Mouse (Mus musculus) frontal cortex, postnatal 10 days (tissue): ENCODE results near the gene Mthfsd.
A peak's percentile ranks its signal among the peaks of the same experiment; 100 is the strongest.
"Not testable (repeated sequence)": the region's sequence is repeated elsewhere in the genome, so short reads cannot be mapped to it uniquely, and the experiment has no call there.

Experiments
- DNase-seq, 2 experiments: peaks; one replicate each; pipeline ENCODE4 v3.0.0; 2022; ENCODE audit warnings: low spot score in 2 of 2, mixed read lengths in 1 of 2

Mthfsd gene

DNA sequence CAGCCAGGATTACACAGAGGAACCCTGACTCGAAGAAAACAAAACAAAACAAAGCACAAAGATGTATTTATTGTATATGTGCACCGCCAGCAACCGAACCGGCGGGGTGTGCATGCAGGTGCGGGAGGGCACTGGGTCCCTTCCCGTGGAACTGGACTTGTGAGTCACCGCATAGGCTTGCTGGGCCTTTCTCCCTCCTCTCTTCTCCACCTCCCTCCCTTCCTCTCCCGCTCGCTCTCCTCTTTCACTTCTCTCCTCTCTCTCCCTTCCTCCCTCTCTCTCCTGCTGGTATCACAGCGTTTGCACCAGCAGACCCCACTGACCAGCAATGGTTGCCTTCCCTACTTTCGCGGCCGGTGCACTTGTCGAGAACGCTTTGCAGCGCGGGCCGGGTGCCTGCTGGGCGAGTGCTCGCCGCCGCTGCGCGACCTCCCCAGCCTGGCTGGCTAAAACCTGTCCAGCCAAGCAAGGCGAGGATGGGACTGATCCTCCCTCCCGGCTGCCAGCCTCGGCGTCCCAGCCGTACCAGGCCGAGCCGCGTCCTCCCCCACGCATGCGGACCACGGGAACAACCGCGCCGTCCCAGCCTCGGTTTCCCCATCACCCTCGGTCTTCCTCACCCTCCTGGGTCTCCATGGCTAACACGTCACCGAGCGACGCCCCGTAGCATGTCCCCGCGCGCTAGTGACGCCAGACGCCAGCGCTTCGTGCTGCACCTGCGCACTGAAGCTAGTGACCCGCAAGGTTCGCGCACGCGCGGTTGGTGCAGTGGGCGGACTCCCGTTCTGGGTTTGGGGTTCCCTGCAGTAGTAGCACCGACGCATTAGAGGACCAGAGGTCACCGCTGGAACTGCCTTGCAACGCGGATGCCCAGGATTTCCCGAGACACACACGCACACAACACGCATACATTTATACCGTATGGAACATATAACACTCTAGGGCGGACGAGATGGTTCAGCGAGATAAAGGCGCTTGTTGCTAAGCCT is at the start of gene Mthfsd:
Gene Mthfsd (minus strand): TSS at position 725 of the 989 bp plus-strand sequence.
- DNase-seq, result peak; percentile 97 to 99

DNA sequence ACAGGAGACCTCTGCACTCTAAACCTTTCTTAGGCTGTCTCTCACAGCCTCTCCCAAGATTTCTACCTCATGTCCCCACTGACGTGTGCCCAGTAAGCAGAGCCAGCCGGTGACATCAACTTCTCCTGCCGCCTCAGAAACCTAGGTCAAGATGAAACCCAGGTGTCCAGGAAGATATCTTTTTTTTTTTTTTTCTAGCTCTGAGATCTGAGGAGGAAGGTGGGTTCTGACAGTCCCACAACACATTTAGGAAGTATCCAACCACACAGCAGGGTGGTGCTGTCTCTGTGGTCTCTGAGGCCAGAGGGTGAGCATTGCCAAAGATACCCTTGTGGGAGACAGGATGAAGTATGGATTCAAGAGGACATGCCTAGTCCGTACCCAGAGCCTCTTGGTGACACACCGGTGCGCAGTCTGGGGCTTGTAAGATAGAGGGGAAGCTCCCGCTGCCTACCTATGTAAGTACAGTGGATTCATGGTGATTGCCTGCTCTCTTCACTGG is 48.8 kb upstream of the Mthfsd start:
- no peak for DNase-seq

DNA sequence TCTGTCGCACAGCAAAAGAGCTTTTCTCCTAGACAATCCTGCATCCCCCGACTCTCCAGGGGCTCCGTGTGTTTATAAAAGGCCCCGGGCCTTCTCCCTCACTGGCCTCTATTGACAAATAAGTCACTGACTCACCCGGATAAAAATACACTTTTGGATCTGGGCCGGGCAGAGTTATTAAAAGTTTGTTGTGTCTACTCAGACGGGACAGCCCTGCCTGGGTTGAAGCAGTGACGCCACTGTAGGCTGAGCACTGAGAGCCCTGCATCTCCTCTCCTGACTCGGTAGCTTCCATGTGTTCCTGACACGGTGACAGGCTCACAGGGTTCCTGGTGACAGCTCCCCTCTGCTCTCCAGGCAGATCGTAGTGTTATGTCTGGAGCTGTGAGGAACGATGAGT is 44.2 kb upstream of the Mthfsd start:
- no peak for DNase-seq

DNA sequence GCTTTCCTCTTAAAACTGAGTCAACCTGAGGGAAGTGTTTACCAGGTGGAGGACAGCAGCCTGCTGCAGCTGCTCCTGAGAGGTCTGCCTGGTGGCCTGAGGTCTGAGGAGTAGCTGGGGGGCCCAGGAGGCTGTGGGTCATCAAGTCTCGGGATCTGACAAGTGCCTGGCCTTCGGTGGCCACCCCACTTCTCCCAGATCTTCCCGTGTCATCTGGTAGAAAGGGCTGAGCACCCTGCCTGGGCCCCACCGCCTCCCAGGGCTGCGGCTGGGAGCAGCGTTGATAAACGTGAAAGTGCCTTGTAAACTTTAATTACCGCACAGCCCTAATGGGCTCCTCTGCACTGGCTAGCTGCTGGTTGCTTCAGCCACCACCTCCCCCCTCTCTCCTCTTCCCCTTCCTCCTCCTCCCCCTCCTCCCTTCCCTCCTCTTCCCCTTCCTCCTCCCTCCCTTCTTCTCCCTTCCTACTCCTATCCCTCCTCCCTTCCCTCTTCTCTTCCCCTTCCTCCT is 40.4 kb upstream of the Mthfsd start:
- DNase-seq, result no peak

DNA sequence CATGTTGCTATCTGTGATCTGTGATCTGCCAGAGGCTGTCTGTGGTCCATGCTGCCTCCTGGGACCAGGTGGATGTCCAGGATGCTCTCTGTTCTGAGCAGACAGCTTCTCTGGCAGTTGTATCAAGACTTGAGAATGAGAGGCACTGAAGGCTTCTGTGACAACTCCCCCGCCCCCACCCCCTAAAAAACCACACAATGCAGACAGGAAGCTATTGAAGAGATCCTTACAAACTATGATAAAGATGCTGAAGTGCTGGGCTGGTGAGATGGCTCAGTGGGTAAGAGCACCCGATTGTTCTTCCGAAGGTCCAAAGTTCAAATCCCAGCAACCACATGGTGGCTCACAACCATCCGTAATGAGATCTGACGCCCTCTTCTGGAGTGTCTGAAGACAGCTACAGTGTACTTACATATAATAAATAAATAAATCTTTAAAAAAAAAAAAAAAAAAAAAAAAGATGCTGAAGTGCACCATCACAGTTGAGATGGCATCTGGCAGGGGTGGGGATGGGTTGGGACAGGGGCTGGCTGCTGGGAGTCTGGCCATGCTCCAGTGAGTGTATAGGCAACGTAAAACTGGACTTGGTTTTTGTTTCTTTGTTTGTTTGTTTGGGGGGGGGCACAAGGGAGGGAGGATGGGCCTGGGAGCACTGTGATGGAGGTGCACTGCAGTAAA is 37.4 kb upstream of the Mthfsd start:
- not testable (repeated sequence) for DNase-seq

DNA sequence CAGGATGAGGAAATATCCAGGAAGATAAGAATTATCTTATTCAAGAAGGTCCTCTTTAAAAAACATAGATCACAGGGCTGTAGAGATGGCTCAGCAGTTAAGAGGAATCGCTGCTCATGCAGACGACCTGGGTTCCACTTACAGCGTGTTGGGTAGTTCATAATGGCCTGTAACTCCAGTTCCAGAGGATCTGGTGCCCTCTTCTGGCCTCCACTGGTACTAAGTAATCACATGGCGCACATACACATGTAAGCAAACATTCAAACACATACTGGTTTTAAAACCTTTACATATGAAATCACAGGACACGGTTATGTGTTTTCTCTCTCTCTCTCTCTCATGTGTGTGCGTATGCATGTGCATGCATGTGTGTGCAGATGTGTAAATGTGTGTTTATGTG is 28.7 kb upstream of the Mthfsd start:
- DNase-seq, result no peak

DNA sequence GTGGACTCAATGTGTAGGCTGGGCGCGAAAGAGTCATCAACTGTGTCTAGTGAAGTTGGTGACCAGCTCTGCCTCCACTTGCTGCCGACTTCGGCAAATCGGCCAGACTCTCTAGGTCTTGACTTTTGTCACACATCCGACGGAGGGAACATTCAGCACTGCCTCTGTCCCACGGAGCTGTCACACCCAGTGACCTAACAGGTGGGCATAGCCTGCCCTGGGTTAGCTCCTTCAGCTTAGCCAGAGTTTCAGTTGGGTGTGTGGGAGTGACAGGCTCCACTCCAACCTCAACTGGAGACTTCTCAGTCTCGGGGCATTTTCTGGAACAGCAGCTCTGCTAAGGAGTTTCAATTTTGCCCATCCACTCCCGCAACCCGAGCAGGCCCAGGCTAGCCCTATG is 26.3 kb upstream of the Mthfsd start:
- DNase-seq, result no peak

DNA sequence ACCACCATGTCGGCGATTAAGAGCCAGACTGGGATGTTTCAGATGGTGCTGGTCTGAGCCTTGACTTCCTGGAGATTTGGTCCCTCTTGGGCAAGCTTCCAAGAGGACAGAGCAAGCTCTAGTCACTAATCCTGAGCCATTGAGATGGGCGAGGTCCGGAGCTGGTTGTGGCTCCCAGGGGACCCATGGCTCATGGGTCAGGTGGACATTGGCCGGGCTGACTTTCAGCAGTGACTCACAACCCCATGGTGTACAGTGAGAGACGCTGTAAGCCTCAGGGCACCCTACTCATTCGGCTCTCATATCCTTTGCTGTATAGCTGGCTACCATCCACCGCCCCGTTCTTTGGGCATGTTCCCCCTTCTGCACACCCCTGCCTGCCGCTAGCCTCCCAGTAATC is 25.9 kb upstream of the Mthfsd start:
- DNase-seq, result no peak

DNA sequence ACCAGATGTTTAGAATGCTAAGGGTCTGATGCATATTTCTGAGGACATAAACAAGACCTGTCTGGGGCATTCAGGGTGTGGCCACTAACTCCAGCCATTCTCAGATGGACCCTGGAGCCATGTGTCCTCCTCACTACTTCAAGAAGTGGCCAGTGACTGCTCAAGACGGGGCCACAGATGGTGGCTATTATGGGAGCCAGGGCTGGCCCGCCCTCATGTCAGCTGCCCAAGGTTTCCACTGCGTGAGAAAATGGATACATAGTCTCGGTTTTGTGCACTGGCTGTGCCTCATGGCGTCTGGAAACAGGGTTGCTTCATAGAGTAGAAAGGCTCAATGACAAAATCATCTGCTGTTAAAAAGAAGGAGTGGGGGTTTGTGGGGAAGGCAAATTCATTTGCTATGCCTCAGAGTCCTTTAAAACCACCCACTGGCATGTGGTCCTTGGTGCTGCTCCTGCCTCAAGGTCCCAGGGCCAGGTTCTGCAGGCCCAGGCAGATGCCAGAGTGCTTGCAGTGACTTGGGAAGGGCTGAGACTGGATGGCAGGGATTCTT is 24.8 kb upstream of the Mthfsd start:
- DNase-seq, result no peak

DNA sequence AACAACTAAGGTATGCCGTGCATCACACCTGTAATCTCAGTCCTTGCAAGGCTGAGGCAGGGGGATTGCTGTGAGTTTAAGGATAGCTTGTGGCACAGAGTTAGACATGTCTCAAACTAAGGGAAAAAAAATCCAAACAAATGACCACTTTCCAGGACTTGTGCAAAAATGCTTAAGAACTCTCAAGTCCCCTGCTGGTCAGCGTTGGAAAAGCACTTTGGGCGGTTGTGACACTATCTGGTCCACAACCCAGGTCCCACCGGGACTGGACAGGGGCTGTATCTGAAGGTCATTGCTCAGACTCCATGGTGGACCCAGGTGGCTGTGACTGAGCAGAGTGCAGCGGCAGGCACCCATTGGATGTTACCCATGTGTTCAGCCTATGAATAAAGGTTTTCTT is 22.3 kb upstream of the Mthfsd start:
- no peak for DNase-seq

DNA sequence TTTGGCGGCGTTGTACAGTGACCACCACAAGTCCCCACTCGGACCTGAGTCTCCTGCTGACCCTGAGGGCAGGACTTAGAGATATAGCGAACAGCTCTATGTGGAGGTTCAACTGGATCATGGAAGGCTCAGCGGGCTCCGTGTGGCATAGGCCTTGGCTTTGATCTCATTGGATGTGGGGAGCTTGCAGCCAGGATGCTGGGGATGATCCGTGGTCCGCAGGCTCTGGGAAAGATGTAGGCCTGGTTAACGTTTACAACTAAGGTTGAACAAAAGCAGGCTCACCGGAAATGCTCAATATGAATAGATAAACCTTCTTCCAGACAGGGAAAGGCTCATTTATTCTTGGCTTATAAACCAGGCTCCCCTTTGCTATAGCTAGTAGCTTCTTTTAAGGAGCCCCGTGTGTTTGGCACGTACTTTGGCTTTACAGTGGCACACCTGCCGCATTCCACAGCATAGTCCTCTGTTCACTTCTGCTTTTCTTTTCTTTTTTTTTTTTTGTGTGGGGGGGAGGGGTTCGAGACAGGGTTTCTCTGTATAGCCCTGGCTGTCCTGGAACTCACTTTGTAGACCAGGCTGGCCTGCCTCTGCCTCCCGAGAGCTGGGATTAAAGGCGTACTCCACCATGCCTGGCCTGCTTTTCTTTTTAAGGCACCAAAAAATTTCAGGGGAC is 21.2 kb upstream of the Mthfsd start:
- DNase-seq, result no peak

DNA sequence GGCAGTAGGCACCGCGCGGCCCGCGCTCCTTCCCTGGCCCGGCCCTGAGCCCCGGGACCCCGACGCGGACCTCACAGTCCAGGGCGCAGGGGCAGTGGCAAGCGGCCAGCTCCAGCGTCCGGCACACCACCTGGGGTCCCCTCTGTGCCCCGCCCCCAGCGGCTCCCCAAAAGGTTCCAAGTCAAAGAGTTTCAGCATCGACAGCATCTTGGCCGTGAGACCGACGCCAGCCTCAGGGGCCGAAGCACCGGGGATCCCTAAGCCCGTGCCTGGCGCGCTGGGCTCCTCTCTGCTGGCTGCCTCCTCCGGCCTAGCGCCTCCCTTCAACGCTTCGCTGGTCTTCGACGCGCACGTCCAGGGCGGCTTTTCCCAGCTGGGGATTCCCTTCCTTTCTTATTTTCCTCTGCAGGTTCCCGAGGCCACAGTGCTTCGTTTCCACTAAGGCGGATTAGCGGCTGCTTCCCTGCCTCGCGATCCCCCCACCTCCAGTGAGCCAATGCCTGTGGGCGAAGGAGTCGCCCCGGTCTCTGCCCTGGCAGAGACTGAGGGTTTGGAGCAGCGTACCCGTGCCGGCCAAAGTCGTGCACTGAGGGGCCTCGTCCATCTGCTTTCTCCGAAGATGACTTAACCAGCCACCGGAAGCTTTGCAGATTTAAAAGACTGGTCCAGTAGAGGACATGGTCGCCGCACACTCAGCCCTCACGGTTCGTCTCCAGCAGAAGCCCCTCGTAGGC is 20.5 kb upstream of the Mthfsd start:
- no peak for DNase-seq

DNA sequence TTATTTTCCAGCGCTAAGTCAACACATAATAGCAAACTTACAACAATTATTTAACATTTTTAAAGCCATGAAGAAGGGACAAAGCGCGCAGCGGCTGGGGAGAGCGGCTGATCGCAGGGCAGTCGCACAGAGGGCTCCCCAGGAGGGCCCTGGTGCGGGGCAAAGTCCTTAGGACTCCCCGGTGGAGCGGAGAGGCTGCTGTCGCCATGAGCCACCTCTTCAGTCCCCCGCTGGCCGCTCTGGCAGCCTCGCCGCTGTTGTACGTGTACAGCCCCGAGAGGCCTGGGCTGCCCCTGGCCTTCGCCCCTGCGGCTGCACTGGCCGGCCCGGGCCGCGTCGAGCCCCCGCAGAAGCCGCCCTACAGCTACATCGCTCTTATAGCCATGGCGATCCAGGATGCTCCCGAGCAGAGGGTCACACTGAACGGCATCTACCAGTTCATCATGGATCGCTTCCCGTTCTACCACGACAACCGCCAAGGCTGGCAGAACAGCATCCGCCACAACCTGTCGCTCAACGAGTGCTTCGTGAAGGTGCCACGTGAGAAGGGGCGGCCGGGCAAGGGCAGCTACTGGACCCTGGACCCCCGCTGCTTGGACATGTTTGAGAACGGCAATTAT is 19.7 kb upstream of the Mthfsd start, which contains the start of gene Foxl1:
Gene Foxl1 (plus strand): TSS at position 185 of the 620 bp plus-strand sequence.
- no peak for DNase-seq

DNA sequence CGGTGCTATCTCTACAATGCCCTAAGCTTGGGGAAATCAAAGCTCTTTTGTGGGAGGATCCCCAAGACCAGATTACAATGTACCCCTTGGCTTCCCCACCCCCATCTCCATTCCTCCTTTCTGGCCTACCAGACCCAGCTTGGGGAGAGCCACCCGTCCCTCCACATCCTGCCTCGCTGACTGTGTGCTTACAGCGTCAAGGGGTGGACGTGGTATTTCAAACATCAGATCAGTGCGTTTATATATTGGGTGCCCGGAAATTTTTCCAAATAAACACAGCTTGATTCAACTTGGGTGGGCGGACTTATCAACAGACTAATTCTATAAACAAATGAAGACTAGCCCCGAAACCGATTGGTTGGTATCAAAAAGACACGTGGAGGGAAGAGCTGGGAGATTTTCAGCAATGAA is 19.1 kb upstream of the Mthfsd start:
- DNase-seq, result no peak

DNA sequence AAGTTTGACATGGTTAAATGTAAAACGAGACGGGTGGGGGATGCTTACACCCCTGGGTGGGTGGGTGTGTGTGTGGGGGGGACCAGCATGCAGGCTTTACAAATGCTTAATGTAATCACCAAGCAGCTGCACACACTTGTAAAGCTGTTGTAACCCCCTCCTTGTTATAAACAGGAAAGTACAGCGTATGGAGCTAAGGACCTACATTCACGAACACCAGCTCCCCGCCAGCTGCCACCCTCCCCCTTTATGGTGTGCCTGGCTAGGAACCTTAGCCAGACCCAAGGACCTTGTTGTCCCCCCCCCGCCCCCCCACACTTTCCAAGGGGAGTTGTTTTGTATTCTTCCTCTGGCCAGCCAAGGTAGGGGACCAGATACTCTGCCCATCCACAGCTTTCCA is 18.5 kb upstream of the Mthfsd start:
- DNase-seq, result no peak

DNA sequence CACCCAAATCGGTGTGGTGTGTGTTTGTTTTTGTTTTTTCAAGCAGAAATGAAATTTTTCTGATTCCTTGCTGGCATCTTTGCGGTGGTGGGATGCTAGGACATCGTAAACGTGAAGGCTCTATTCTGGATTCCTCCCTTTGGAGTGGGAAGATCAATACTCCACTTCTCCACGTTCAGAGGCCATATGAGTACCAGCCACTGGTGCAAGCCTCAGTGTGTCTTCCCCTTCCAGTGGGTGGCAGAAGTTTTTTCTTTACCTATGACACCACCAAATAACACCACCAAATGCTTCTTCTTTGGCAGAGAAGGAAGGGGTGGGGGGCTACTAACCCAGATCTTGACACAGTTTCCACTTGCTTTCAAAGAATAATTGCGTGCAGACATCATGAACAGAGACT is 18.0 kb upstream of the Mthfsd start:
- DNase-seq, result no peak

DNA sequence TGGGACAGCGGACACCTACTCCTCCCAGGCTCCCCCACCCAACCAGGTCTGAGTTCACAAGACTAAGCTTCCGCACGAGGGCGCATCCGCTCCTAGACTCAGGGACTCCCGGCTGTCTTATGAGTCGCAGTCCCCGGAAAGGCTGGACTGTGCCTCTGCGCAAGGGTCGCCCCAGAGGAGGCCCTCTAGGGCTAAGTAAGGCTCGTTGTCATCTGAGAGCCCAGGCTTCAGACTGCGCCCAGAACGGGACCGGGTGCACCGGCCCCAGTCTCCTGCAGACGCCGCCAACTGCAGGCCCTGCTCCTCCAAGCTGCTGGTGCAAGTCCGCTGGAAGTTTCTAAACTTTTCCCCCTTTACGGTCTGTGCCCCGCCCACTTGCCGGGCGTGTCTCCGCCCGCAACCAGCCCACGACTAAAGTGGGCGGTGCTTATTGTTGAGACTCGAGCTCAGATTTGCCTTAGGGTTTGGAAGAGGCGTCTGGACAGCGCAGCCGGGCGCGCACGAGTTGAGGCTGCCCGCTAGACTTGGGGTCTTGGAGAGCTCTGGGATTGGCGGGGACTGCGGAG is 17.2 kb upstream of the Mthfsd start:
- peak in 1 of 2 experiments; percentile 57 for DNase-seq

DNA sequence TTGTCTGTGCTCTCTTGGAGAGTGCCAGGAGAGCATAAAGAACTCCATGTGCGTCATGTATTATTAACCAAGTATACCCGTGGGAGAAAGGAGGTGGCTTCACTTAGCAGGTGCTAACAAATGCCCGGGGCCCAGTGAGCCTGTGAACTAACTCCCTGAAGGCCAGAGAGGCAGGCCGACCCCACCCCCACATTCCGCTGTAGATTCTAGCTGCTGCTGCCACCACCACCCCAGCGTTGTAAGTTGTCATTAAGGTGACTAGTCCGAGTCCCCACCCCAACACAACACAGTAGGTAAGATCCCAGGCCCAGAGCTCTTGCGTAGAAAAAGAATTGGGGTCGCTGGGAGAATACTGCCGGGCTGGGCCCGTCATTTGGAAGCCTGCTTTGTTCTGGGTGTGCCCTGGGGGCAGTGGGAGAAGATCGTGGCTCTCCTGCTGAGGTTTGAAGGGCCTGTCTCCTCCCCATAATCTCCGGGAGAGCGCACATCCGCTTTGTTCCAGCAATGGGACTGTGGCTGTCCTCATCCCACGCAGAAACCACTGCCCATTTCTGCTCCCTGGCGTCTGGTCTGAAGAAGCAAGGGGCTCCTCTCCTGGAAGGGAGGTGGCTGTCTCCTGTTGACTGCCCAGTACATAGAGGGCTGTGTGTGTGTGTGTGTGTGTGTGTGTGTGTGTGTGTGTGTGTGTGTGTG is 16.5 kb upstream of the Mthfsd start:
- DNase-seq, result no peak

DNA sequence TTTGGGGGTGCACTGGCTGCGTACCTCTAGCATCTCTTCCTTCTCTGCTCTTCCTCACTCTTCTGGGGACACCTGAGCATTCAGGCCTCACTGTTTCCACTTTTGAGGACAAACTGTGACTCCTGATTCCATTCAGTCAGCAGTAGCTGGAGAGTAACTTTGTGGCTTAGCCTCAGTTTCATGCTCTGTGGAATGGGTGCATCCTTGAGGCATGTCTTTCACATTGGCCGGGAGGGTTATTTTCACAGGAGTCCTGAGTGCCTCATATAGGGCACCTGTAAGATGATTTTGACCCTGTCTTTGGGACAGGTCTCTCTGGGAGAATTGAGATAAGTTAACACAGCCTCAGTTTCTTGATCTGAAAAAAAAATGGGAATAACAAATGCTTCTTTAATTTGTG is 14.9 kb upstream of the Mthfsd start:
- DNase-seq, result no peak
